Mouse (Mus musculus) layer of hippocampus, postnatal 10 days (tissue): ENCODE measurements at regions not wholly inside any gene's neighbourhood (a gene's known extent, or its start where the extent isn't known, plus 50 kb on each side); places are given as distances from the start of the nearest gene placed in this dataset.

Experiments
- DNase-seq, 2 experiments: peaks; one replicate each; pipeline ENCODE4 v3.0.0; 2021; ENCODE audit warnings: low spot score in 2 of 2

DNA sequence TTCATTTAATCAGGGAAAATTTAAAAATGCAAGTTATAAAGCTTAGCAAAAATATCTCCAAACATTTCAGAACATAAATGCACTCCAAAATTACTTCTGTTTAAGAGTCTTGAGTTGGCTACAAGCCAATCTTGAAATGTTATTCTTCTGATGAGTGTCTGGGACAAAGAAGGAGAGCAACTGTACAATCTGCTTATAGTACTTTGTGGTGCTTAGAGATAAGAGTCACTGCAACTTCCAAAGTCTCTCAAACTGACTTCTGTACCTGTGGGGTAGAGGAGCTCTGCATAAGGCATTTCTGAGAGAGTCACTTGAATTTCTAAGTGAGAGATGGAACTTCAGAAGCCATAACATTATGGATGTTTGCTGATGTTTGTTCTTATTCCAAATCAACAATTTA, 374.2 kb downstream of the Gpd2 start:
- no peak for DNase-seq

DNA sequence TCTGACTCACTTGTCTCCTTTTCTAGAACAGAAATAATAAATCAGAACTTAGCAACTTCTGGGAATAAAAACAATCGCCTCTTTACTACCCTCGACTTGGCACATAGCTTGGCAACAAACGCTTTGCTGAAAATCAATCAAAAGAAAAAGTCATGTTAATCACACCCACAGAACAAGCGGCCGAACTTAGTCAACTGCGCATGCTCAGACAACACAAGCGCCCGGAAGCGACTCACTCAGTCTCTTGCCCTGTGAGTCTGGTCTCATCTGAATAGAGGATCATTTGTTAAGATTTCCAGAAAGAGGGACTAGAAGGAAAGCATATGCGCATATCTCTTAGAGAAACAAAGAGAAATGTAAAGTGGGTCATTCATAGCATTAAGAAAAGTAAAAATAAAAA, 375.8 kb downstream of the Gpd2 start:
- DNase-seq: peak; percentile 10 to 43

DNA sequence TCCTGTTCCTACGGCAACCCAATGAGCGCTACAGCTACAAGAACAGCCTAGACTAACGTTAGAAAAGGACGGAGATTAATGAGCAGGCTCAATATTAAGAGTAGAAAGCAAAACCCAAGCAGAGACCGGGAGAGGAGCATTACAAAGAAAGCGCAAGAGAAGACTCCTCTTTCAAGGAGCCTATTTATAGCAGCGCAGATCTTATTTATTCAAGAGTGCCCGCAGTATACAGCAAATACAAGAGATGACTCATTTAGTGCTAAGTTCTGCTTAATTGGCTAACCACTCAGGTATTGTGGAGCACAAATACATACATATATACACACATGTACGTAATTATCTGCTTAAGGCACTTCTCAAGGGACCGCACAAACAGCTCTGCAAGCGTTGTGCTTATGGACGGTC, 377.2 kb downstream of the Gpd2 start:
- DNase-seq: peak; percentile 11 to 28

DNA sequence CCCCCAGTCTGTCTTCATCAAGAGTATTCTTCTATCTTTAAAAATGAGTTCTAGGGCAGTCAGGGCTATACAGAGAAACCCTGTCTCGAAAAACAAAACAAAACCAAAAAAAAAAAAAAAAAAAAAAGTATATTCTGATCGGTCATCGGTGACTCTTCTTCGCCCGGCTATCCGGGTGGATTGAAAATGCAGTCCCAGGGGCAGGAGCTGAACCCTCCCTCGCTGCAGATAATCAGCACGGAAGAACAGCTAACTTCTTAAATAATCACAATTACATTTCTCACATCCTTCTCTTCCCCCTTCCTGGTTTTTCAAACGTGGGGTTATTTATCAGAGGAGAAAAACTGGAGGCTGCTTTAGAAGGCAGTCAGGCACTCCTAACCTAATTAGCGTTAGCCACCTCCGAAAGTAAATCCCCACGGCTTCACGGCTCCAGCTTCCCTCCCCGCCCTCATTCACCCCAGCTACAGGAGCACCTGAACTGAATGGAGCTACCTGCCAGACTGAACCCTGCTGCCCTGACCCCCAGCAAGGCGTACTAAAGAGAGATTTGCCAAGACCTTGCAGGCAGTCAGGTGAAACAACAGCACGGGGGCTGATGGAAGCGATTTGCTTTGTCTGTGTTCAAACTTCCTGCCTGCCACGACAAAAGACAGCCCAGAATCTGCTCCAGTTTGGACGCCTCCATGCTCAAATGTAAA, 379.2 kb downstream of the Gpd2 start:
- DNase-seq: no peak

DNA sequence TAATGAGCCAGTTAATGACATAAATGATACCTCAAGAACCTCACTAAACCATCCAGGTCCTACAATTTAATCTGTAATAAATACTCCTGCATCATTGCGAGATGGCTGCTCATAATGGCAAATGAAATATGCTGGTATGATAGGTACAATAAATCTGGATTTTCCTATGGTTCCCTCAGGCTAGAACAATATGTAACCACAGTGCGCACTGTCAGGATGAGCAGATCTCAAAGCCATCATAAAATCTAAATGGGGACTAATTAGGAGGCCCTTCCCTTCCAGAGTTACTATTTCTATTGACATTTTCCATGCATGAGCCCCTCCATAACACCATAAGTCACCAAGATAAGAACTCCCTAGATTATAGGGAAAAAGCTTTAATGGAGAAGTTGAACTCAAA, 379.8 kb downstream of the Gpd2 start:
- no peak for DNase-seq

DNA sequence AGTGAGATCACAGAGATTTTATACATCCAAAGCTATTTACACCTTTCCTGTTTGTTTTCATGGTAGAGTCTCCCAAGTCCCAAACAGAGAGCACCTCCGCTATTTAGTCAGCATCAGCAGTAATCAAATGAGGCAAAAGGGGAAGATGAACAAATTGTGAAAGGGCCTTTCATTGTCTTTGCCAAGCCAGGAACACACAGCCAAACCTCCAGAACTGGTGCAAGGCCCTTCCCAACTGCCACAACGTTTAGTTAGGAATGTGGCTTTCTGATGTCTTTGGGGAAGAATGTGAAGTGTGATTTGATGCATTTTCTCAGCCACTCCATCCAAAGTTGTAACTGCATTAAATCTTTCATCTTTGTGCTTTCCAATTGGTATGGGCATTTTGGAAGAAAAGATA, 353.6 kb upstream of the Galnt5 start:
- no peak for DNase-seq

- peak in 1 of 2 experiments; percentile 5 for DNase-seq
Measured at GRCm38 (mm10) chr2:57644541-57644940, 353.1 kb upstream of the Galnt5 start.

DNA sequence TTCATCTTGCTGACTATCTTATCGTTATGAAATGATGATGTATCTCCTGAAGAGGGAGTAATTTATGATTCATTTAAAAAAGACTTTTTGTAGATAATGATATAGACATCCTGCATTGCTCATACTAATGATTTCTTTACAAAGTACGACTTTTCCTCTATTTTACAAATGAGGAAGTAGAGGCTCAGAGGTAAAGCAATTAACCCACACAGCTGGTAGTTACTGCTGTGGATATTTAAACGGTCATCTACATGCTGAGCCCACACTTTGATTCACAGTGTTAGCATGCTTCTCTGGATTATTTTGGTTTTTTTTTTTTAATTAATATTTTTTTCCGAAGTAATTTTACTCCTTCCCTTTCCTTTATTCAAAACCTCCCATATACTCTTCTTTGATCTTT, 348.7 kb upstream of the Galnt5 start:
- DNase-seq: no peak

DNA sequence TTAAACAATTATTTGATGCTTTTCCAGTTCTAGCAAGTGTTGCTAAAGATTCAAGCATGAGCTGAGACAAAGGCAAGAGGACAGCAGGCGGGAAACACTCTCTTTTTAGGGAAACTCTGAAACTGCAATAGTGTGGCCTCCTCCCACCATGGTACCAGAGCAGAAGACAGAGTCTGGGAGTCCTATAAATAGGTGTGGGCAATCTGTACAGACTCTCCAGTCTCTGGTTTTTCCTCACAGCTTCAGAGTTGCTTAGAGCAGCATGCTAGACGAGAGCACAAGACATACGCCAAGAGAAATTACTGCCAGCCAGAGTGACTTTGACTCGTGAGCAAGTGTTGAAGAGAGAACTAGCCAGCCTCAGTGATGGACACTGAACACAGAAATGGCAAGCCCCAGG, 340.3 kb upstream of the Galnt5 start:
- no peak for DNase-seq

- DNase-seq: no peak
Measured at GRCm38 (mm10) chr2:57661838-57662237, 335.8 kb upstream of the Galnt5 start.

DNA sequence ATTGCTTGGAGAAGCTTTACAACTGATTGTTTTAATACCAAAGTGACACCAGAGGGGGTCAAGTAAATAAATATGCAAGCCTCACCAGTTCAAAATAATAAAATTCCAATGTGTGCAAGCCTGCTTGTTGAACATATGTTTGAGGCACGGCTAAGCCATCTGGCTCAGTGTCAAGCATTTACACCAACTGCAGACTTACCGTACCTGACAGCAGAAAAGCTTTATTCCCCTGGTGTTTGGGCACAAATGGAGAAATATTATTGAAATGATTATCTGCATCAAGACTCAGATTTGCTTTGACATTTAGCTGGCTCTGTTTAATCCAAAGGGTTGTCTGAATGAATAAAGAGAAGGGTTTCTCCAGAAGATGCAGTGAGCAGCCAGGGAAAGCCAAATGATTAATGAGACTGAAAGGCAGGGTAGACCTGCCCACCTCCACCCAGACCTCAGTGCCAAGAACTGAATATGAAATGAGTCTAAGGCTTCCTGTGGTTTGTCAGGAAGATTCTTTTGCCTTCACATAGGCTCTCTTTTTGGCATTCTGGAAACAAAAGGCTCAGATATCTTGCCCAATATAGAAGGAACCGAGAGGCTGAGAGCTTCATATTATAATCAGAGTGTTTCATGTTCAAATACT, 325.6 kb upstream of the Galnt5 start:
- no peak for DNase-seq

GRCm38 (mm10) chr2:57689877-57690276, 307.8 kb upstream of the Galnt5 start:
- no peak for DNase-seq

DNA sequence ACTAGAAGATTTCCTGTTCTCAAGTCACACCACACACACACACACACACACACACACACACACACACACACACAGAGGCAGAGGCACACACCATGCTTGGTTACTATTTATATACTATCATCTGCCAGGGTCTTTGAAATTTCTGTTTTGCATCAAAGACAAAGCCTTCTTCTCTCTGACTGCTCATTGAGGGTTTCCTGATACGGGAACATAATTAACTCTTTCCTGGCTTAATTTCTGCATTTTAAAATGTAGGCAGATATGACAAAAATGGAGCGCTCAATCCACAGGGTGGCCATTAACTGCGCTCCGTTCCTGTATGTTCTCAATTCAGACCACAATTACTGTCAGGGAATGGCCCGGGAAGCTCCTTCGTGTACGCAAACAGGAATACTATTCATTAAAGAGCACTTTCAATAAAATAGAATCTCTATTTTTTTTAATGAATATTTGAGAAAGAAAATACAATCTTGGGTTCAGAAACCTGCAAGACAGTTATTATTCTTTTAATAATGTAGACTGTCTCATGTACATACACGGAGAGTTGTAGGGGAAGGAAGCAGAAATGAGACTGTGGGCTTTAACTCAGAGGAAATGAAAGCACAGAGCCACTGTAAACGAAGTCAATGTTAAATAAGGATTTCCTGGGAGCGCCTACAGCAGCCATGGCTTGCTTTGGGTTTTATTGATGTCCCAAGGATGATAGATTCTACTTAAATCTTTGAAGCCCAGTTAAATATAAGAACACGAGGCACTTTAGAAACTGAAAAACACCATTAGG, 300.5 kb upstream of the Galnt5 start:
- DNase-seq: peak; percentile 12 to 20

DNA sequence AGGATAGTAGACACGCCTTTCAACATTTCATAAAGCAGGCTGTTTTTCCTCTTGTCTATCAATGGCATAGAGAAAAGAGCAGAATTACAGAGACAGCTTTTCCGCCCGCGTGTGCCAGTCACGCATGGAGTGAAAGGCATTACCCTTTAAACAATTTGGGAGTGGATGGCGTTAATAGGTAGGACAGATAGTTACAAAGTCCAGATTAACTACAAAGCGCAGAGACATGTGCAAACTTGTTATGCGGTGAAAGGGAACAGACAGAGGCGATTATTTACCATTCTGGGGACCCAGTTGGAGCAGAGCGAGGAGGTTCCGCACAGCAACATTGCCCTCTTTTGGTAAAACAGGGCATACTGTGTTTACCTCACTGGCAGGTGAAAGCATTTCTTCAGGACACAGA, 299.0 kb upstream of the Galnt5 start:
- peak; percentile 60 to 71 for DNase-seq

DNA sequence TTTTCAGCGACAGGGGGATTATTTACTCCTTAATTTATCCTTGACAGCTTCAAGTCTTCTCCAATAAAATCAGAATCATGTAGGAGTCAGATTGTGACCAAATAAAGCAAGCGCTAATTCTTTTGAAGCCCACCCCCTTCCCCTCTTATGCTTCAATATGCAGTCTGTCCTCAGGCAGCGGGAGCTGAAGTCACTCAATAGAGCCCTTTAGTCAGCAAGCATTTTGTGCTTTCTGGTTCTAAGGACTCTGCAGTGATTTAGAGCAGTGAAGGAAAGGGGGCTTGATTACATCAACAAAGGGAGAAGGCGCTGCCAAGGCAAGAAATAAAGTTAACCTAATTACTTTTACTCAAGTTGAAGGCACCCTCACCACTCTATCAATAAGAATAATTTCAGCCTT, 298.5 kb upstream of the Galnt5 start:
- DNase-seq: no peak

GRCm38 (mm10) chr2:57716754-57717510, 280.8 kb upstream of the Galnt5 start:
- DNase-seq: no peak
